Mouse (Mus musculus): ENCODE data around the gene Eif4h.

GRCm38 (mm10) chr5:134629508-134629907 is 9.8 kb downstream of the Eif4h start:
- TF ChIP-seq POLR2A (IDR thresholded peaks at IDR 0.05; ENCODE audit: borderline replicate concordance, extremely low read depth, insufficient read depth, insufficient read length, poor library complexity, severe bottlenecking): no peak
- no peak for TF ChIP-seq CTCF (IDR thresholded peaks at IDR 0.05; ENCODE audit: borderline replicate concordance, extremely low read depth, insufficient read depth, insufficient read length)
